Mouse (Mus musculus) T-helper 1 cell (primary cell): ENCODE measurements around the gene 4833439L19Rik.
"Not testable (repeated sequence)": the region's sequence is repeated elsewhere in the genome, so short reads cannot be mapped to it uniquely, and the experiment has no call there.

Experiments
- in situ Hi-C: fragments of 300-600 bp; cut with MboI, MseI; formaldehyde crosslinking; loops from one replicate; pipeline ENCODE4 v1.15.1; 2025; ENCODE audit warnings: high pct_unique_total_duplicates

The 4833439L19Rik gene

GRCm38 (mm10) chr13:54565201-54565581 is at the start of gene 4833439L19Rik:
TSS of gene 4833439L19Rik (minus strand) at chr13:54565435.
- in situ Hi-C loops = no loop called here

DNA sequence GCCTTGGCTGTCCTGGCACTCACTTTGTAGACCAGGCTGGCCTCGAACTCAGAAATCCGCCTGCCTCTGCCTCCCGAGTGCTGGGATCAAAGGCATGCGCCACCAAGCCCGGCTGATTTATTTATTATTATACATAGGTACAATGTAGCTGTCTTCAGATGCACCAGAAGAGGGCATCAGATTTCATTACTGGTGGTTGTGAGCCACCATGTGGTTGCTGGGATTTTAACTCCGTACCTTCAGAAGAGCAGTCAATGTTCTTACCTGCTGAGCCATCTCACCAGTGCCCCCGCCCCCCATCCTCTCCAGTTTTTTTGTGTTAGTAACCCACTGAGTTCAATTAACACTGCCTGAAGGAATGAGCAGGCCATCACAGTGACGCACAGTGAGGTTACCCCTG is 47.9 kb upstream of the 4833439L19Rik start:
- in situ Hi-C loops = not testable (repeated sequence)

- in situ Hi-C loops = no loop called here
Observed at GRCm38 (mm10) chr13:54610972-54611754, 45.9 kb upstream of the 4833439L19Rik start, which contains the start of gene Cltb. TSS of gene Cltb (minus strand) at chr13:54611344.

DNA sequence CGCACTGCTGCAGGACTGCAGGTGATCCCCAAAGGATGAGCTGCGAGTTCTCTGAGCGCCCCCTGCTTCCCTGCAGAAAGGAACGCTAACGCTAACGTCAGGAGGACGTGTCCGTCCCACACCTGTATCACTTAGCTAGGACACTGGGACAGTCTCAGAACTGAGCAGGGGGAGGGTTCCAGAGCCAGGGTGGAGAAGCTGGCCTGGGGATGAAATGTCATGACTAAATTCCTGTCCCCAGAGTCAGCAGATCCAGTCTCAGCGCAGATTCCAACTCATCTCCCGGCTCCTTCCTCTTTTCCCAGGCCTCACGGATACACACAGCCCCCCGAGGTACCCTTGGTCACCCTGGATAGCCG is 45.4 kb upstream of the 4833439L19Rik start:
- in situ Hi-C loops = no loop called here

DNA sequence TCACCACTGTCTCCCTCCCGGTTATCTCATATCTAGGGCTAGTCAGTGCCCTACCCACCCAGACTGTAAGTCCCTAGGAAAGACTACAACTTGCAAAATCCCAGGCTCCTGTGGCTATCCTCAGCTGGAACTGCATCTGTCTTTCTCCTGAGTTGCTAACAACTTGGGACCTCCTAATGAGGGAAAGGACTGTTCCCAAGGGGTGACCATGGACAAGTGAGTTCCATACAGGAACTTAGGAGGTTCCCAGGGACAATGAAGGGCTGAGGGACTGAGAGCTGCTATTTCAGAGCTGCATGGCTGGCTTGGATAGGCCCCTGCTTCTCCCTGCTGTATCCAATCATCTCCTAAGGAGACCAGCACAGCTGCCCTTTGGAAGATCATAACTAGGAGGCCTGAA is 44.1 kb upstream of the 4833439L19Rik start:
- in situ Hi-C loops = no loop called here

DNA sequence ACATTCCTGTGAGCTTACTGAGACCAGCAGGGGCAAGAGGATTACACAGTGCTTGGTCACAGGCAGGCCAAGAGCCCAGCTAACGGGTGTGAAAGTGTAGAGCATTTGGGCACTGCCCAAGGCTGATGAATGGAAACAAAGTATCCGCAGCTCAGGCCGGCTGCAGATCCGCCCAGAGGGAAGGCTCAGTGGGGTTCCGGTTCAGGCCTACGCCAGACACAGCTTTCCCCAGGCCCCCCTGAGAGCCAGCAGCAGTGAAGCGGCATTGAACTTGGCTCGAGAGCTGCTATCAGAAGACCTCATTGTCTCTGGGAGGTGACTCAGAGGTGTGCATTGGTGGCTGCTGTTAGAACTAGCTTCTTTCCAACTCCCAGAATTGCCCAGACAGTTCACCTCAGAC is 43.4 kb upstream of the 4833439L19Rik start:
- in situ Hi-C loops = no loop called here

DNA sequence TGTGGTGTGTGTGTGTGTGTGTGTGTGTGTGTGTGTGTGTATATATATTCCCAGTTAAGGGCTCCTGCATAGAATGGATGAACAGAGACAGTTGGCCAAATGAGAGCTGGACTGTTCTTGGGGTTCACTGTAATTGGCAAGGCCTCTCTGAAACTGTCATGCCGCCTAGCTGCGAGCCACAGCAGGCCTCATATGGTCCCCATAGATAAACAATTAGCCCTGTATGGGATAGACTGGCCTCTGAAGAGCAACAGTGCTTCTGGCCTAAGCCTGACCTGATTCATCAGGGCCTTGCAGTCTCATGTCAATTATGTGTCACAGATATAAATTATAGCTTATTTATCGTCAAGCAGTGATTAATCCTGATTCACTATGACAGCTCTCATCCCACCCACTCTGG is 42.8 kb upstream of the 4833439L19Rik start:
- in situ Hi-C loops = no loop called here

DNA sequence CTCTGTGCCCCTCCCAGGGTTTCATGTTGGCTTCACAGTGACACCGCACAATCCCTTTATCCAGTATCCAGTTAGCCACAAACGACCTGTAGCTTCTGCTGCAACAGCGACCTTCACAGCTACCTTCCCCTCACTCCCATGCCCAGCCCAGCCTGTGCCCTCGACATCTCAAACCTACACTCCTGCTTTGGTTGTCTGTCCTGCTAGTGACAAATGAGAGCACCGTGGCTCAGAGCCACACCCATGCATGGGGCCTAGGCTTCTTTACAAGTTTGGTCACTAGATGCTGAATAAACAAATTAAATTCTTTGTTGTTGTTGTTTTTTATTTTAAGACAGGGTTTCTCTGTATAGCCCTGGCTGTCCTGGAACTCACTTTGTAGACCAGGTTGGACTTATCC is 42.0 kb upstream of the 4833439L19Rik start:
- in situ Hi-C loops = no loop called here

- in situ Hi-C loops = no loop called here
Observed at GRCm38 (mm10) chr13:54605426-54605825, 40.2 kb upstream of the 4833439L19Rik start.

GRCm38 (mm10) chr13:54604221-54604620 is 39.0 kb upstream of the 4833439L19Rik start:
- in situ Hi-C loops = no loop called here

DNA sequence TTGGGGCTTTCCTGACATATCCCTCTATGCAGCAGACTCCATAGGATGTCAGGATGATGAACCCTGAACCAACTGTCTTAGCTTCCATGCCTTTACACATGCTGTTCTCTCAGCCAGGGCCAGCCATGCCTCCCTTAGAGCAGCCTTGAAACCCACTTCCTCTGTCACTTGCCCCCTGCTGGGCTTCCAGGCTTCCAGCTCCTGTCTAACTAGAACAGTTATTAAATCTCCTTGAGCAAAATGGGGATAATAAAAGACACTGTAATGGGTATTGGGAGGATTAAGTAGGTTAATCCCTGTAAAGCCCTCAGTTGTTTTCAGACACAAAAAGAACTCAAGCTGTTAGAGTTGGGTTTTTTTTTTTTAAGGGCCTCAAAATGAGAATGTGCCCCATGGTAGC is 38.3 kb upstream of the 4833439L19Rik start:
- in situ Hi-C loops = no loop called here

GRCm38 (mm10) chr13:54602639-54603111 is 37.4 kb upstream of the 4833439L19Rik start:
- in situ Hi-C loops = no loop called here

- in situ Hi-C loops = no loop called here
Observed at GRCm38 (mm10) chr13:54598622-54599143, 33.4 kb upstream of the 4833439L19Rik start.

DNA sequence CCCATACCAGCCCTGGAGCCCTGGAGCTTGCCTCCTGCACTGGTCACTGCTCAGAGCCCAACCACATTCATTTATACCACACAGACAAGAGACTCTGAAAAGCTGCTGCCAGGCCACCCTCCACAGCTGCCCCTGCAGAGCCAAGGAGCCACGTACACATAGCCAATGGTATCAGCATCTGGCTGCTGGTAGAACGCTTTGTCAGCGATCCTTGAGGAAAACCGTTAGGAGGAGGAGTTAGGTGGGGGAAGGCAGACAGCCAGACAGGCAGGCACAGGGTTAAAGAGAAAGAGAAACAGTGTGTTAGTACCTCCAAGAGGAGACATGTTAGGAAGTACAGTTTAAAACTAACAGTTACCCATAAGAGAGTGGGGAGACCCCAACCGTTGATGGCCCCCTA is 31.6 kb upstream of the 4833439L19Rik start:
- in situ Hi-C loops = no loop called here

DNA sequence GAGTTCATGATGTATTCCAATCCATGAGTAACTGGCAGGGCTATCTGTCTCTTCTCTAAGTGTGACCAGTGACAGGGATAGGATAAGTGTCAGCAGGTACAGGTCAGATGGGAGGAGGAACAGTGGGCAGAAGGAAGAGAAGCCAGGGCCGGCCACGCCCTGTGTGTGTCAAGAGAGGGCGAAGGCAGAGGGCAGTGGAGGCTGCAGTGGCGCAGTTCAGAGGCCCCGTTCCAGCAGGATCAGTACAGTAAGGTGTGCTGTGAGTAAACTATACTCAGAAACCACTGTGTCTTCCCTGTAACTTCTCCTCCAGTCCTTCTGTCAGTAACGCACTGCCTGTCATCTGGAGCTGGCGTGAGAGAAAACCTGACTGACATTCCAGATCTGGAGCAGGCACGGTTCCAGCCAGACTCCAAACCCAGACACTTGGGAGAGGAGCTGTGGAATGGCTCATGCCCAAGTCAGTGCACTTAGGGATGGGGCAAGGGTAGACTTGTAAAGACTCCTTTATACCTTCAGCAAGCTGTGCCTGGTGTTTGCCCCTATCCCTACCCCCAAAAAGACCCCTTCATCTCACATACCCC is 31.0 kb upstream of the 4833439L19Rik start:
- in situ Hi-C loops = no loop called here

DNA sequence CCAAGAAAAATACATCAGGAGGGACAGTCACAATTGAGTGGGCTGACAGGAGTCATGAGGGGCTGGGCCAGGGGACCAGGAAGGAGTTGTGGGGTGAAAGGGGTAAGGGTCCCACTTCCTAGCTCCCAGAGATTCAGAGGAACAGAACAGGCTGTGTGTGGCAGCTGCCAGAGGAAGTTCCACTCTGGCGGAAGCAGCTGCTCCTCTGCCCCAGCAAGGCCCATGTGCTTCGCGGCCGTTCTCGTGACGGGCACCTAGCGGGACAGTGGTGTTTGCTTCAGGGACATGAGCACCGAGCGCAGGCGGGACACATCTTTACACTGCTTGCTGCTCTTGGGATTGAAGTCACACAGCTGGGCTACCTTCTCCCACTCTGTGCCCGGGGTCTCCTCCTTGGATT is 28.4 kb upstream of the 4833439L19Rik start:
- in situ Hi-C loops = no loop called here

GRCm38 (mm10) chr13:54591776-54592356 is 26.6 kb upstream of the 4833439L19Rik start:
- in situ Hi-C loops = no loop called here

DNA sequence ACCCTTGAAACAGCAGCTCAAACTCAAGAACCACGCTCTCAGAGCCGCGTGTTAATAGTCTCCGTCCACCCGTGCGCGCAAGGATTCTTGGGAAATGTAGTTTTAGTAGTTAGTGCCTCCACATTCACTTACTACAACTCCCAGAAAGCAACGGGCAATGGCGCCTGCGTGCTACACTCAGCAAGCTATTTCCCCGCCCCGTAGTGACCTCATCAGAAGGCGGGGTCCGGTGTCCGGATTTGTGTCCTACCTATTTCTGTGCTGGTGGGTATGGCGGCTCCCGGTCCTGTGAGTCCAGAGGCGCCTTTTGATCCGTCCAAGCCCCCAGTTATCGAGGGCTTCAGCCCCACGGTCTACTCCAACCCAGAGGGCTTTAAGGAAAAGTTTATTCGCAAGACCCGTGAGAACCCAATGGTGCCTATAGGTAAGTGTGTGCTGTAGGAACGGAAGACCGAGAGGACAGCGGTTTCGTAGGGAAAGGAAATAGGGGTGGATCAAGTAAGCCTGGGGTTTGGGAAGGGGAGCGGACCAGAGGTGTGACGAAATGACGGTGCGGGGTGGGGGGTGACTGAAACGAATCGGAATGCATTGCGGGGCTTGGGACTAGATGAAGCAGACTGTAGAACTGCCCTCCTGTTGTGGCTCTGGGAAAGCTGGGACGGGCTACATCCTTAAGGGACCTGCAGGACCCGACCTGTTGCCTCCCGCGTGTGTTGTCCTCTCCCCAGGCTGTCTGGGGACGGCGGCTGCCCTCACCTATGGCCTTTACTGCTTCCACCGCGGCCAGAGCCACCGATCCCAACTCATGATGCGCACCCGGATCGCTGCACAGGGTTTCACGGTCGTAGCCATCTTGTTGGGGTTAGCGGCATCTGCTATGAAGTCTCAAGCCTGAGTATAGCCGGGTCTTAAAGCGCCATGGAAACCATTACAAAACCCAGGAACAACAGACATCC is 25.0 kb upstream of the 4833439L19Rik start, which contains the start of the genes Nop16 and Higd2a:
Gene Nop16 (minus strand): TSS at position 95 of the 956 bp plus-strand sequence.
Gene Higd2a (plus strand): TSS at position 212 of the 956 bp plus-strand sequence.
- in situ Hi-C loops = no loop called here

DNA sequence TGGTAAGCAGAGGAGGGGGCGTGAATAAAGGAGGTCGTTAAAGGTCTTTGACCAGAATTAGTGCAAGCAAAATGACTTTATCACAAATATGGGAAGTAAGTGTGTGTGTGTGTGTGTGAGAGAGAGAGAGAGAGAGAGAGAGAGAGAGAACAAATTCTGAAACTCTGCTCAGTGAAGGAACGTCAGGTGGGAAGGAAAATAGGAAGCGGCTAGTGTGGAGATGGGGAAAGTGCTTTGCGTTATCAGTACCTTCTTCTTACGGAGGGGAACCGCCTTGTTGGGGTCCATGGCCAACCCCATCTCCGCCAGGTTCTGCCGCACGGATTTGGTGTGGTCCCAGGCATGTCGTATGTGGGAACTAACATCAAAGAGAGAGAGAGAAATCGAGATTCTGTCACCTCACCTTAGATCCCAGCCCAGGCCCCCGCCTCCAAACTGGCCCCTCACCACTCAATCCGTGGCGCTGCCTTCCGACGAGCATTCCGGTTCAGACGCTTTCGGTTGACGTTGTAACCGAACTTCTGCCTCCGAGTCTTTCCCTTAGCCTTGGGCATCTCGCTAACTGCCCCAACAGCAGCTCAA is 24.3 kb upstream of the 4833439L19Rik start:
- in situ Hi-C loops = no loop called here

DNA sequence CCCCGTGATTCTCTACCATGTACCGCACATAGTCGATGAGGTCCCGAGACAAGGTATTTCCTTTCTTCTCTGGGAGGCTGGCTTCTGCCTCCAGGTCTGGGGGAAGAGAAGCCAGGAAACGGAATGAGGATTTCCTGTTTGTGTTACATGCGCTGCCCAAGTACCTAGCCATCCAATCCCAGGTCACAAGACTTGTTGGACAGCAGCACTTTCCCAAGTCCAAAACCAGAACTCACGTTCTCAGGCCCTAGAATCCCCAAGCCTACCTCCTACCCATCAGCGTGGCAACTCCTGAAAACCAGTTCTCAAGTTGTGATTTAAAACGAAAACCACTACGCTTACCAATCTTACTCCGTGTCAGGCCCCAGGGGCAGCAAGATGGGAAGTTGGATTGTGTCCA is 20.6 kb upstream of the 4833439L19Rik start:
- in situ Hi-C loops = no loop called here

GRCm38 (mm10) chr13:54582860-54583259 is 17.6 kb upstream of the 4833439L19Rik start:
- in situ Hi-C loops = no loop called here
